Mouse (Mus musculus): ENCODE data around the gene Mcpt8. TPM values are rescaled to one million over a fixed set of nuclear protein-coding genes. Genes with fewer than 3 reads are reported as not detected.

Gene Mcpt8
- total and polyA plus RNA-seq, 2 experiments from 2014 or later: 0.22 TPM; not detected in 1

- DNase-seq (ENCODE audit: low spot score): no peak
- no peaks in the 10 kb centered on the region for H3K4me1 ChIP-seq (ENCODE audit: control insufficient read depth, insufficient read depth)
- H3K4me2 ChIP-seq (ENCODE audit: low read depth, low read length): no peak overlapping the region
- no peak overlapping the region for H3K27ac ChIP-seq (ENCODE audit: low read depth)
- H3K27me3 ChIP-seq (ENCODE audit: control insufficient read depth, insufficient read depth, low read length): no peaks in the 10 kb centered on the region
- no peak overlapping the region for H3K4me3 ChIP-seq (ENCODE audit: low read depth, low read length)
- no peaks in the 10 kb centered on the region for H3K36me3 ChIP-seq (replicated peaks; ENCODE audit: control insufficient read depth, insufficient read depth, low read length)
- H3K9me3 ChIP-seq (replicated peaks; ENCODE audit: control insufficient read depth, low read length): no peaks in the 10 kb centered on the region
- WGBS: 67% methylated on average over 13 of the region's 13 CpGs
- no peak for TF ChIP-seq CTCF (IDR thresholded peaks at IDR 0.05; ENCODE audit: low read depth)
- no peak for TF ChIP-seq EP300 (IDR thresholded peaks at IDR 0.05; ENCODE audit: low read depth)
- ATAC-seq (ENCODE audit: insufficient read depth, low read depth): no peak
- no peak overlapping the region for H3K9ac ChIP-seq (replicated peaks; ENCODE audit: low read depth, low read length)
Observed at GRCm38 (mm10) chr14:56105447-56106180, 20.5 kb upstream of the Mcpt8 start.

GRCm38 (mm10) chr14:56105016-56105415 lies 19.9 kb upstream of the Mcpt8 start:
- ATAC-seq (ENCODE audit: insufficient read depth, low read depth): no peak

GRCm38 (mm10) chr14:56103452-56103851 lies 18.4 kb upstream of the Mcpt8 start:
- H3K4me2 ChIP-seq (ENCODE audit: low read depth, low read length): no peak overlapping the region
- WGBS: 66% methylated on average over 3 of the region's 3 CpGs
- no peaks in the 10 kb centered on the region for H3K36me3 ChIP-seq (replicated peaks; ENCODE audit: control insufficient read depth, insufficient read depth, low read length)
- TF ChIP-seq EP300 (IDR thresholded peaks at IDR 0.05; ENCODE audit: low read depth) (no peak), CTCF (IDR thresholded peaks at IDR 0.05; ENCODE audit: low read depth) (no peak)
- H3K4me3 ChIP-seq (ENCODE audit: low read depth, low read length): no peak overlapping the region
- DNase-seq (ENCODE audit: low spot score) (no peak), ATAC-seq (ENCODE audit: insufficient read depth, low read depth) (no peak)
- no peaks in the 10 kb centered on the region for H3K9me3 ChIP-seq (replicated peaks; ENCODE audit: control insufficient read depth, low read length)
- H3K27ac ChIP-seq (ENCODE audit: low read depth): no peak overlapping the region
- H3K27me3 ChIP-seq (ENCODE audit: control insufficient read depth, insufficient read depth, low read length): no peaks in the 10 kb centered on the region
- no peak overlapping the region for H3K9ac ChIP-seq (replicated peaks; ENCODE audit: low read depth, low read length)
- no peaks in the 10 kb centered on the region for H3K4me1 ChIP-seq (ENCODE audit: control insufficient read depth, insufficient read depth)

More at GRCm38 (mm10) chr14:56105016-56105415, 19.9 kb upstream of the Mcpt8 start:
- Histone ChIP-seq H3K4me1 (ENCODE audit: control insufficient read depth, insufficient read depth) (no peaks in the 10 kb centered on the region), H3K27ac (ENCODE audit: low read depth) (no peak overlapping the region), H3K27me3 (ENCODE audit: control insufficient read depth, insufficient read depth, low read length) (no peaks in the 10 kb centered on the region), H3K4me2 (ENCODE audit: low read depth, low read length) (no peak overlapping the region), H3K9ac (replicated peaks; ENCODE audit: low read depth, low read length) (no peak overlapping the region), H3K36me3 (replicated peaks; ENCODE audit: control insufficient read depth, insufficient read depth, low read length) (no peaks in the 10 kb centered on the region), H3K4me3 (ENCODE audit: low read depth, low read length) (no peak overlapping the region), H3K9me3 (replicated peaks; ENCODE audit: control insufficient read depth, low read length) (no peaks in the 10 kb centered on the region)
- 67% methylated on average over 5 of the region's 5 CpGs for WGBS
- no peak for DNase-seq (ENCODE audit: low spot score)
- TF ChIP-seq EP300 (IDR thresholded peaks at IDR 0.05; ENCODE audit: low read depth) (no peak), CTCF (IDR thresholded peaks at IDR 0.05; ENCODE audit: low read depth) (no peak)

- Histone ChIP-seq H3K4me1 (ENCODE audit: control insufficient read depth, insufficient read depth) (no peaks in the 10 kb centered on the region), H3K4me3 (ENCODE audit: low read depth, low read length) (no peak within 1 kb of the TSS), H3K36me3 (replicated peaks; ENCODE audit: control insufficient read depth, insufficient read depth, low read length) (no peaks in the 10 kb centered on the region), H3K4me2 (ENCODE audit: low read depth, low read length) (no peak within 1 kb of the TSS), H3K9ac (replicated peaks; ENCODE audit: low read depth, low read length) (no peak within 1 kb of the TSS), H3K9me3 (replicated peaks; ENCODE audit: control insufficient read depth, low read length) (no peaks in the 10 kb centered on the region), H3K27me3 (ENCODE audit: control insufficient read depth, insufficient read depth, low read length) (no peaks in the 10 kb centered on the region), H3K27ac (ENCODE audit: low read depth) (no peak within 1 kb of the TSS)
- DNase-seq (ENCODE audit: low spot score) (no peak), ATAC-seq (ENCODE audit: insufficient read depth, low read depth) (no peak)
- WGBS: 56% methylated on average over 10 of the region's 10 CpGs
- TF ChIP-seq EP300 (IDR thresholded peaks at IDR 0.05; ENCODE audit: low read depth) (no peak), CTCF (IDR thresholded peaks at IDR 0.05; ENCODE audit: low read depth) (no peak)
Observed at GRCm38 (mm10) chr14:56102386-56102785, 17.3 kb upstream of the Mcpt8 start, which contains the start of gene Ctsg. Ctsg (minus strand) TSS chr14:56102574.

- TF ChIP-seq CTCF (IDR thresholded peaks at IDR 0.05; ENCODE audit: low read depth): peak; percentile 50
- TF ChIP-seq EP300 (IDR thresholded peaks at IDR 0.05; ENCODE audit: low read depth): no peak
- H3K4me2 ChIP-seq (ENCODE audit: low read depth, low read length): no peak overlapping the region
- no peak overlapping the region for H3K4me3 ChIP-seq (ENCODE audit: low read depth, low read length)
- no peaks in the 10 kb centered on the region for H3K4me1 ChIP-seq (ENCODE audit: control insufficient read depth, insufficient read depth)
- DNase-seq (ENCODE audit: low spot score) (peak; percentile 18), ATAC-seq (ENCODE audit: insufficient read depth, low read depth) (no peak)
- H3K36me3 ChIP-seq (replicated peaks; ENCODE audit: control insufficient read depth, insufficient read depth, low read length): no peaks in the 10 kb centered on the region
- H3K27ac ChIP-seq (ENCODE audit: low read depth): no peak overlapping the region
- WGBS: 80% methylated on average over 4 of the region's 4 CpGs
- no peaks in the 10 kb centered on the region for H3K27me3 ChIP-seq (ENCODE audit: control insufficient read depth, insufficient read depth, low read length)
- no peak overlapping the region for H3K9ac ChIP-seq (replicated peaks; ENCODE audit: low read depth, low read length)
- no peaks in the 10 kb centered on the region for H3K9me3 ChIP-seq (replicated peaks; ENCODE audit: control insufficient read depth, low read length)
Observed at GRCm38 (mm10) chr14:56098940-56099339, 13.9 kb upstream of the Mcpt8 start.

GRCm38 (mm10) chr14:56097597-56097996 lies 12.5 kb upstream of the Mcpt8 start:
- Histone ChIP-seq H3K4me2 (ENCODE audit: low read depth, low read length) (no peak overlapping the region), H3K4me3 (ENCODE audit: low read depth, low read length) (no peak overlapping the region), H3K4me1 (ENCODE audit: control insufficient read depth, insufficient read depth) (no peaks in the 10 kb centered on the region), H3K27ac (ENCODE audit: low read depth) (no peak overlapping the region), H3K9me3 (replicated peaks; ENCODE audit: control insufficient read depth, low read length) (no peaks in the 10 kb centered on the region), H3K9ac (replicated peaks; ENCODE audit: low read depth, low read length) (no peak overlapping the region), H3K27me3 (ENCODE audit: control insufficient read depth, insufficient read depth, low read length) (no peaks in the 10 kb centered on the region), H3K36me3 (replicated peaks; ENCODE audit: control insufficient read depth, insufficient read depth, low read length) (no peaks in the 10 kb centered on the region)
- TF ChIP-seq CTCF (IDR thresholded peaks at IDR 0.05; ENCODE audit: low read depth) (no peak), EP300 (IDR thresholded peaks at IDR 0.05; ENCODE audit: low read depth) (no peak)
- DNase-seq (ENCODE audit: low spot score): peak; percentile 30
- ATAC-seq (ENCODE audit: insufficient read depth, low read depth): peak; percentile 66
- 15% methylated on average over 1 of the region's 1 CpGs for WGBS

All from heart, postnatal 0 days (tissue).